Mouse (Mus musculus) spleen, adult 2 months (tissue): ENCODE measurements at regions not wholly inside any gene's neighbourhood (a gene's known extent, or its start where the extent isn't known, plus 50 kb on each side); places are given as distances from the start of the nearest gene placed in this dataset.

ENCODE experiments used
- CTCF ChIP-seq: fragments of 200-500 bp; IDR thresholded peaks from 2 replicates; pipeline ENCODE4 v1.5.1; 2011; ENCODE audit warnings: mild to moderate bottlenecking, inconsistent platforms; ENCODE audit not compliant: insufficient read depth, insufficient read length, insufficient replicate concordance; ENCODE audit errors: extremely low read depth
- POLR2A ChIP-seq: fragments of 200-500 bp; IDR thresholded peaks from 2 replicates; pipeline ENCODE4 v1.6.1; 2011; ENCODE audit warnings: low read depth, low read length, inconsistent platforms

- TF ChIP-seq POLR2A (no peak), CTCF (no peak)
Observed at GRCm38 (mm10) chr13:57087966-57088365, 192.2 kb upstream of the Trpc7 start.
